Mouse (Mus musculus) T-cell, adult 2 months (primary cell): Measurements from ENCODE around the gene Sptbn4.

Experiments used
- DNase-seq: peaks from one replicate; pipeline ENCODE4 v3.0.0; 2022; ENCODE audit warnings: low spot score

The Sptbn4 gene

GRCm38 (mm10) chr7:27474490-27474954 lies 27.0 kb upstream of the Sptbn4 start:
- peak; percentile 91 for DNase-seq

GRCm38 (mm10) chr7:27473835-27474489 lies 26.5 kb upstream of the Sptbn4 start:
- DNase-seq: no peak

GRCm38 (mm10) chr7:27473156-27473834 lies 25.8 kb upstream of the Sptbn4 start, which contains the start of gene Sertad3:
TSS of gene Sertad3 (plus strand) at chr7:27473768.
- DNase-seq: peak; percentile 94

- no peak for DNase-seq
Observed at GRCm38 (mm10) chr7:27472596-27472995, 25.1 kb upstream of the Sptbn4 start.

GRCm38 (mm10) chr7:27471390-27472120 lies 24.1 kb upstream of the Sptbn4 start:
- DNase-seq: no peak

- no peak for DNase-seq
Observed at GRCm38 (mm10) chr7:27467648-27468047, 20.2 kb upstream of the Sptbn4 start.

GRCm38 (mm10) chr7:27460477-27460876 lies 13.0 kb upstream of the Sptbn4 start:
- no peak for DNase-seq

GRCm38 (mm10) chr7:27459640-27460039 lies 12.2 kb upstream of the Sptbn4 start:
- no peak for DNase-seq

GRCm38 (mm10) chr7:27458614-27459013 lies 11.1 kb upstream of the Sptbn4 start:
- no peak for DNase-seq

- DNase-seq: no peak
Observed at GRCm38 (mm10) chr7:27455273-27455672, 7.8 kb upstream of the Sptbn4 start.

GRCm38 (mm10) chr7:27454461-27455121 lies 7.1 kb upstream of the Sptbn4 start:
- no peak for DNase-seq

- DNase-seq: no peak
Observed at GRCm38 (mm10) chr7:27452206-27452770, 4.8 kb upstream of the Sptbn4 start.

- DNase-seq: no peak
Observed at GRCm38 (mm10) chr7:27451359-27451758, 3.9 kb upstream of the Sptbn4 start.

GRCm38 (mm10) chr7:27449256-27449862 lies 1.9 kb upstream of the Sptbn4 start:
- DNase-seq: peak; percentile 19

- no peak for DNase-seq
Observed at GRCm38 (mm10) chr7:27448421-27449206, 1.1 kb upstream of the Sptbn4 start.

GRCm38 (mm10) chr7:27446521-27447418 lies 716 bp downstream of the Sptbn4 start:
- DNase-seq: peak; percentile 34

GRCm38 (mm10) chr7:27446051-27446450 lies 1.4 kb downstream of the Sptbn4 start:
- DNase-seq: no peak

GRCm38 (mm10) chr7:27440014-27440413 lies 7.5 kb downstream of the Sptbn4 start:
- no peak for DNase-seq

GRCm38 (mm10) chr7:27437544-27437943 lies 9.9 kb downstream of the Sptbn4 start:
- DNase-seq: peak; percentile 30

- no peak for DNase-seq
Observed at GRCm38 (mm10) chr7:27433794-27434193, 13.7 kb downstream of the Sptbn4 start.
